Mouse (Mus musculus) liver, embryonic 15.5 days (tissue): Measurements from ENCODE around the gene Slc45a1. TPM values are rescaled to one million over a fixed set of nuclear protein-coding genes. Genes with fewer than 3 reads are reported as not detected.

Experiments
- ATAC-seq: fragments of 200-750 bp; cut with Nextera tagmentation; 2 replicates; pipeline ENCODE4 v1.8.0; 2017; ENCODE audit warnings: moderate number of reproducible peaks, mild to moderate bottlenecking, moderate library complexity; ENCODE audit not compliant: insufficient read depth
- H3K27ac ChIP-seq: fragments of 300-500 bp; sonication (generic); replicated peaks from 2 replicates; pipeline ENCODE4 v1.5.1; 2015; ENCODE audit warnings: mild to moderate bottlenecking, inconsistent platforms
- H3K27me3 ChIP-seq: fragments of 300-500 bp; sonication (generic); 2 replicates; pipeline ENCODE4 v1.6.1; 2015; ENCODE audit warnings: mild to moderate bottlenecking, inconsistent platforms
- H3K36me3 ChIP-seq: fragments of 300-500 bp; sonication (generic); replicated peaks from 2 replicates; pipeline ENCODE4 v1.6.1; 2015; ENCODE audit warnings: moderate library complexity, mild to moderate bottlenecking, inconsistent platforms
- H3K4me1 ChIP-seq: fragments of 300-500 bp; sonication (generic); replicated peaks from 2 replicates; pipeline ENCODE4 v1.6.1; 2015; ENCODE audit warnings: inconsistent platforms
- H3K4me2 ChIP-seq: fragments of 300-500 bp; sonication (generic); 2 replicates; pipeline ENCODE4 v1.6.1; 2015; ENCODE audit warnings: moderate library complexity, mild to moderate bottlenecking, inconsistent platforms
- H3K4me3 ChIP-seq: fragments of 300-500 bp; sonication (generic); replicated peaks from 2 replicates; pipeline ENCODE4 v1.5.1; 2015; ENCODE audit warnings: mild to moderate bottlenecking, inconsistent platforms
- H3K9ac ChIP-seq: fragments of 300-500 bp; sonication (generic); 2 replicates; pipeline ENCODE4 v1.6.1; 2015; ENCODE audit warnings: moderate library complexity, mild to moderate bottlenecking, inconsistent platforms
- H3K9me3 ChIP-seq: fragments of 300-500 bp; sonication (generic); replicated peaks from 2 replicates; pipeline ENCODE4 v1.6.1; 2016; ENCODE audit warnings: inconsistent platforms
- WGBS: fragments of 180-500 bp; shearing (Covaris S2); methylation state at CpG from one replicate; pipeline ENCODE4 v1.1.7; 2015; ENCODE audit warnings: mixed read lengths; ENCODE audit not compliant: insufficient replicate concordance; 5-methylcytosine and 5-hydroxymethylcytosine counted together
- polyA plus RNA-seq: library from polyadenylated mRNA; unstranded; fragments of >200 nt; fragmentation: Nextera tagmentation; extraction: Ambion mirVana; gene quantifications from 2 replicates; pipeline ENCODE4 v1.2.1, GENCODE M21; 2015

Gene Slc45a1
- polyA plus RNA-seq, 1 experiment from 2014 or later: not detected

- 36% methylated on average over 5 of the region's 5 CpGs for WGBS
- no peak for ATAC-seq
- no peaks in the 10 kb centered on the region for H3K36me3 ChIP-seq
- no peak overlapping the region for H3K27ac ChIP-seq
- H3K9ac ChIP-seq: no peak overlapping the region
- peaks cover 4% of the 10 kb centered on the region; the same call in 1 of the 2 replicates for H3K4me1 ChIP-seq
- no peak overlapping the region for H3K4me3 ChIP-seq
- H3K9me3 ChIP-seq: no peaks in the 10 kb centered on the region
- H3K27me3 ChIP-seq: no peaks in the 10 kb centered on the region
- no peak overlapping the region for H3K4me2 ChIP-seq
Measured at GRCm38 (mm10) chr4:150680373-150680772, 28.4 kb upstream of the Slc45a1 start.

DNA sequence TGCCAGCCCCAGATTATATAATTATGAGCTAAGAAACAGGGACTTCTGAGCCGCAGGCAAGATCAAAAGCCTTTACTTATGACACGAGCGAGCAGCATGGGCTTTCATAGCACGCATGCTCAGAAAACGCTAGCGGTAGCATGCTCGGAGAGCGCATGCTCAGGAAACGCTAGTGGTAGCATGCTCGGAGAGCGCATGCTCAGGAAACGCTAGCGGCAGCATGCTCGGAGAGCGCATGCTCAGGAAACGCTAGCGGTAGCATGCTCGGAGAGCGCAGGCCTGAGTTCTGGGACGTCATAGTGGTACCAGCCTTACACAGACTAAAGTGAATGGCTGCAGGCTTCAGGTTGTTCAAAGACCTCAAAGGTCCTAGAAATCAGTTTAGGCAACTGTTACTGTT, 26.8 kb upstream of the Slc45a1 start:
- no peaks in the 10 kb centered on the region for H3K36me3 ChIP-seq
- H3K4me3 ChIP-seq: no peak overlapping the region
- H3K9ac ChIP-seq: no peak overlapping the region
- whole genome bisulfite sequencing: 87% methylated on average over 20 of the region's 20 CpGs
- no peak for ATAC-seq
- H3K9me3 ChIP-seq: no peaks in the 10 kb centered on the region
- no peaks in the 10 kb centered on the region for H3K4me1 ChIP-seq
- no peak overlapping the region for H3K27ac ChIP-seq
- H3K4me2 ChIP-seq: no peak overlapping the region
- H3K27me3 ChIP-seq: no peaks in the 10 kb centered on the region

- no peak overlapping the region for H3K9ac ChIP-seq
- WGBS: 34% methylated on average over 4 of the region's 4 CpGs
- H3K4me2 ChIP-seq: no peak overlapping the region
- H3K4me3 ChIP-seq: no peak overlapping the region
- no peaks in the 10 kb centered on the region for H3K4me1 ChIP-seq
- H3K9me3 ChIP-seq: no peaks in the 10 kb centered on the region
- no peak overlapping the region for H3K27ac ChIP-seq
- ATAC-seq: no peak
- no peaks in the 10 kb centered on the region for H3K36me3 ChIP-seq
- no peaks in the 10 kb centered on the region for H3K27me3 ChIP-seq
Measured at GRCm38 (mm10) chr4:150677846-150678224, 25.9 kb upstream of the Slc45a1 start.

GRCm38 (mm10) chr4:150677126-150677845, 25.3 kb upstream of the Slc45a1 start:
- H3K4me1 ChIP-seq: no peaks in the 10 kb centered on the region
- no peaks in the 10 kb centered on the region for H3K9me3 ChIP-seq
- no peak overlapping the region for H3K4me3 ChIP-seq
- H3K27ac ChIP-seq: no peak overlapping the region
- H3K4me2 ChIP-seq: no peak overlapping the region
- no peaks in the 10 kb centered on the region for H3K36me3 ChIP-seq
- no peak overlapping the region for H3K9ac ChIP-seq
- no peaks in the 10 kb centered on the region for H3K27me3 ChIP-seq
- no peak for ATAC-seq
- WGBS: 51% methylated on average over 10 of the region's 10 CpGs

- 72% methylated on average over 13 of the region's 13 CpGs for WGBS
- no peaks in the 10 kb centered on the region for H3K4me1 ChIP-seq
- H3K9me3 ChIP-seq: no peaks in the 10 kb centered on the region
- no peaks in the 10 kb centered on the region for H3K27me3 ChIP-seq
- H3K4me3 ChIP-seq: no peak overlapping the region
- H3K4me2 ChIP-seq: no peak overlapping the region
- no peak for ATAC-seq
- H3K27ac ChIP-seq: no peak overlapping the region
- no peak overlapping the region for H3K9ac ChIP-seq
- no peaks in the 10 kb centered on the region for H3K36me3 ChIP-seq
Measured at GRCm38 (mm10) chr4:150676029-150676428, 24.1 kb upstream of the Slc45a1 start.

DNA sequence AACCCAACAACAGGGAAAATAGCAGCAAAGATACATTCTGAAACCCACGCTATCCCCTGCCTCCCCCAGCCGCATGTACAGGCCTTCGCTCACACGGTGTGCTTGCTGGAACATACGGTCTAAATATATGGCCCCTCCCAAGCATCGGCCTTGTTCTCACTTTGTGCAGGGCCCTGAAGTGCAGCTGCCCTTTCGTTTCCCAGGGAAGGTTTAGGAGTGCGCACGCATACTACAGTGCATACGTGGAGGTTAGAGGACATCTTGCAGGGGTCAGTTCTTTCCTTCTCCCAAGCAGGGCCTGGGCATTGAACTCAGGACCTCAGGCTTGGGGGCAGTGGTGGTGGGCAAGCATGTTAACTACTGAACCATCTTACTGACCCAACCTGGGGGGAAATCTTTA, 23.3 kb upstream of the Slc45a1 start:
- no peak for ATAC-seq
- Histone ChIP-seq H3K36me3 (no peaks in the 10 kb centered on the region), H3K27me3 (no peaks in the 10 kb centered on the region), H3K4me3 (no peak overlapping the region), H3K9me3 (no peaks in the 10 kb centered on the region), H3K27ac (no peak overlapping the region), H3K9ac (no peak overlapping the region), H3K4me1 (no peaks in the 10 kb centered on the region), H3K4me2 (no peak overlapping the region)
- WGBS: 79% methylated on average over 10 of the region's 10 CpGs

DNA sequence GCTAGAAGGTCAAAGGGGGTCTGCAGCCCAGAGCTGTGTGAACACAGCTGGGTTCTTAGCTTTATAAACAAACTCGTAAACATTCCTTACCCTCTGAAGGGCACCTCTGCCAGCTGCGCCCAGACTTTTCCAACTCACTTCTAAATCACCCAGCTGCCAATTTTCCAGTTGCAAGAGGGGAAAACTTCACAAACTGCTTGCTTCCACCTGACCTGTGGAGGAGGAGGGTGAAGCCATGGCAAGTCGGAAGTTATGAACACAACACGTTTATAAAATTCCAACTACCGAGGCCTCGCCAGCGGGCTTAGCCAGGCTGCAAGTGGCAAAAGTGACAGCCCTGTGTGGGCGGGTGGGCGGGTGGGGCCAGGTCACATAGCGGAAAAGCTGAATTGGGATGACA, 13.8 kb upstream of the Slc45a1 start:
- peaks cover 9% of the 10 kb centered on the region for H3K4me1 ChIP-seq
- H3K9ac ChIP-seq: no peak overlapping the region
- H3K4me3 ChIP-seq: no peak overlapping the region
- no peaks in the 10 kb centered on the region for H3K36me3 ChIP-seq
- ATAC-seq: no peak
- H3K4me2 ChIP-seq: no peak overlapping the region
- no peak overlapping the region for H3K27ac ChIP-seq
- peaks cover 20% of the 10 kb centered on the region for H3K27me3 ChIP-seq
- no peaks in the 10 kb centered on the region for H3K9me3 ChIP-seq
- WGBS: 65% methylated on average over 10 of the region's 10 CpGs

- H3K4me1 ChIP-seq: peaks cover 9% of the 10 kb centered on the region
- no peaks in the 10 kb centered on the region for H3K9me3 ChIP-seq
- no peak overlapping the region for H3K27ac ChIP-seq
- no peak overlapping the region for H3K4me3 ChIP-seq
- H3K27me3 ChIP-seq: peaks cover 20% of the 10 kb centered on the region
- no peaks in the 10 kb centered on the region for H3K36me3 ChIP-seq
- 53% methylated on average over 7 of the region's 7 CpGs for WGBS
- no peak for ATAC-seq
- H3K4me2 ChIP-seq: no peak overlapping the region
- no peak overlapping the region for H3K9ac ChIP-seq
Measured at GRCm38 (mm10) chr4:150664726-150665125, 12.8 kb upstream of the Slc45a1 start.

GRCm38 (mm10) chr4:150663192-150663591, 11.2 kb upstream of the Slc45a1 start:
- H3K9me3 ChIP-seq: no peaks in the 10 kb centered on the region
- no peak overlapping the region for H3K27ac ChIP-seq
- no peak overlapping the region for H3K4me3 ChIP-seq
- no peaks in the 10 kb centered on the region for H3K36me3 ChIP-seq
- 44% methylated on average over 12 of the region's 12 CpGs for WGBS
- H3K9ac ChIP-seq: no peak overlapping the region
- no peak for ATAC-seq
- no peak overlapping the region for H3K4me2 ChIP-seq
- peaks cover 20% of the 10 kb centered on the region for H3K27me3 ChIP-seq
- peaks cover 9% of the 10 kb centered on the region for H3K4me1 ChIP-seq

- 18% methylated on average over 13 of the region's 13 CpGs for WGBS
- no peak overlapping the region for H3K4me2 ChIP-seq
- H3K9me3 ChIP-seq: no peaks in the 10 kb centered on the region
- no peak overlapping the region for H3K9ac ChIP-seq
- peaks cover 20% of the 10 kb centered on the region for H3K27me3 ChIP-seq
- no peak for ATAC-seq
- peaks cover 9% of the 10 kb centered on the region for H3K4me1 ChIP-seq
- no peak overlapping the region for H3K4me3 ChIP-seq
- no peak overlapping the region for H3K27ac ChIP-seq
- no peaks in the 10 kb centered on the region for H3K36me3 ChIP-seq
Measured at GRCm38 (mm10) chr4:150661886-150662285, 9.9 kb upstream of the Slc45a1 start.

- Histone ChIP-seq H3K9ac (no peak overlapping the region), H3K9me3 (0 out of 2 replicates have a peak, but pooled peaks cover 2% of the 10 kb centered on the region), H3K27me3 (peaks cover 20% of the 10 kb centered on the region), H3K4me2 (no peak overlapping the region), H3K4me3 (no peak overlapping the region), H3K36me3 (no peaks in the 10 kb centered on the region), H3K27ac (no peak overlapping the region), H3K4me1 (no peaks in the 10 kb centered on the region)
- 55% methylated on average over 9 of the region's 9 CpGs for WGBS
- no peak for ATAC-seq
Measured at GRCm38 (mm10) chr4:150659926-150660610, 8.1 kb upstream of the Slc45a1 start.
